Mouse (Mus musculus): ENCODE data around the gene Kdm2a.

GRCm38 (mm10) chr19:4315223-4315944 lies 82.7 kb downstream of the Kdm2a start:
- TF ChIP-seq CTCF (IDR thresholded peaks at IDR 0.05; ENCODE audit: extremely low read depth, insufficient read depth, low read length) = no peak
- no peak for TF ChIP-seq POLR2A (IDR thresholded peaks at IDR 0.05; ENCODE audit: extremely low read depth, insufficient read depth, low read length)

Measured in cortical plate, adult 2 months (tissue).